Mouse (Mus musculus) lung, postnatal 0 days (tissue): Measurements from ENCODE around the gene Map3k7.

ENCODE experiments used
- CTCF ChIP-seq: IDR thresholded peaks from 2 replicates; pipeline ENCODE4 v1.5.1; 2016; ENCODE audit warnings: antibody characterized with exemption, mild to moderate bottlenecking
- EP300 ChIP-seq: IDR thresholded peaks from 2 replicates; pipeline ENCODE4 v1.6.1; 2016; ENCODE audit warnings: antibody characterized with exemption, mild to moderate bottlenecking, control low read depth

DNA sequence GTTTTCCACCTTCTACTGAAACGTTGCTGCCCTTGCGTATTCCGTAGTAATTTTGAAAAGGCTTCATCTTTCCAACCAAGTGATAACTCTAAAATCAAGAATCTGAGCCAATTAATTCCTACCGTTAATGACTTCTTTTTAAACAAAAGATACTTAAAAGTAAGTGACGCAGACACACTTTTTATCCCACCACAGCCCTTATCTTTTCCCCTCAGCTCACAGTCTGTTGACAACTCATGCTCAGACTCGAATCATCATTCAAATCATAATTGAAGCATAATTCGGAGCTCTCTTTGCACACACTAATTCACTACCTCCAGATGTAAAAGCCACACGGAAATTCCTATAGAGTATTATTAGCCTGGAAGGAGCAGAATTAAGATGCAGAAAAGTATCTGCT lies 40.5 kb upstream of the Map3k7 start:
- no peak for TF ChIP-seq EP300
- TF ChIP-seq CTCF, result no peak
